19 mouse cellular contexts compared by ENCODE assay signal in the genomic region with DNA sequence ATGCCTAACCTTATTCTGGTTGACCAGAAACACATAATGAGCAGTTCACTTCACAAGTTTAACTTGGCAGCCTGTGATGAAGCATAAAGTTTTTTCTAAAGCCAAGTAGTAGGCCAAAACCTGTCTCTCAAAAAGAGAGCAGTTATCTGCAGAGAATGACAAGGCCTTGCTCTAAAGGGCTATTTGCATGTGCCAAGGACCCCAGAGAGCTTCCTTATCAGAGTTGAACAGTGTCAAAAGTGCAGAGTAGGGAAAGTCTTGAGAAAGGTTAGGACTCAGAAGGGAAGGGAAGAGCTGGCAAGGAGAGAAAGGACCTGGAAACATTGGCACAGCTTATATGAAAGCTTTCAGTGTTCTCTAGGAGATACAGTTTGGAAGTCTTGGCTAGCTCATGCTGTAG.
"Had no signal": no experiment of that assay in that cellular context is flagged by ENCODE, and none has a peak within 500 bp of the region (broad histone marks: within the 10 kb centered on the region; RNA-seq: fewer than 3 reads in every experiment).

No protein-coding gene starts in this region.

- H3K27me3 ChIP-seq: limb, embryonic 13.5 days; megakaryocyte, embryonic 14.5 days had no signal

- H3K4me2 ChIP-seq: limb, embryonic 13.5 days; lung, embryonic 14.5 days; midbrain, embryonic 11.5 days had no signal

- H3K4me3 ChIP-seq: layer of hippocampus, adult 2 months; limb, embryonic 10.5 days; limb, embryonic 13.5 days; megakaryocyte, embryonic 14.5 days had no signal

- H3K36me3 ChIP-seq: limb, embryonic 10.5 days; limb, embryonic 13.5 days had no signal

- DNase-seq: kidney, adult 2 months; kidney, postnatal 25 days; layer of hippocampus, adult 9-11 months; lung, embryonic 14.5 days; midbrain, embryonic 14.5 days; right cerebral cortex, adult 18-20 months; right cerebral cortex, postnatal 14 days; right cerebral cortex, postnatal 4 days; thymus, adult 18-20 months; thymus, postnatal 36 days had no signal

- ATAC-seq: intestine, postnatal 0 days; lung, postnatal 0 days had no signal

- H3K9me3 ChIP-seq: limb, embryonic 10.5 days; limb, embryonic 13.5 days had no signal

- H3K27ac ChIP-seq: kidney, postnatal 0 days; layer of hippocampus, adult 2 months; limb, embryonic 10.5 days; limb, embryonic 13.5 days; macrophage had no signal

- H3K9ac ChIP-seq: limb, embryonic 13.5 days; lung, embryonic 14.5 days had no signal
